Mouse (Mus musculus) adrenal gland, postnatal 14 days (tissue): ENCODE data around the gene Ppm1l. TPM values are rescaled to one million over a fixed set of nuclear protein-coding genes. Genes with fewer than 3 reads are reported as not detected.

Experiments used
- DNase-seq: peaks from one replicate; pipeline ENCODE4 v3.0.0; 2021; ENCODE audit warnings: mixed read lengths
- total RNA-seq: library from RNA; stranded (reverse); gene quantifications from 2 replicates; pipeline ENCODE4 v1.2.3, GENCODE M21; 2021

The Ppm1l gene
- total RNA-seq, 1 experiment from 2014 or later: 13.5 TPM

GRCm38 (mm10) chr3:69598261-69599165 lies 281.9 kb downstream of the Ppm1l start, which contains the start of gene B3galnt1:
Gene B3galnt1, minus strand, starts transcription at chr3:69598960.
- peak; percentile 84 for DNase-seq

GRCm38 (mm10) chr3:69599166-69599500 lies 282.5 kb downstream of the Ppm1l start:
- DNase-seq: no peak

- no peak for DNase-seq
Measured at GRCm38 (mm10) chr3:69606923-69607322, 290.3 kb downstream of the Ppm1l start.

- DNase-seq: no peak
Measured at GRCm38 (mm10) chr3:69607468-69607867, 290.8 kb downstream of the Ppm1l start.

- no peak for DNase-seq
Measured at GRCm38 (mm10) chr3:69607909-69608308, 291.2 kb downstream of the Ppm1l start.

Other genes with a start within 250 kb of the Ppm1l start
- 66.8 and 69.3 TPM in 2 replicates for gene Kpna4, start 189.7 kb upstream of the Ppm1l start, total RNA-seq
- gene Arl14, start 94.4 kb upstream of the Ppm1l start, total RNA-seq: not detected in 2 replicates